Mouse (Mus musculus): ENCODE measurements around the gene Scly. TPM values are rescaled to one million over a fixed set of nuclear protein-coding genes. Genes with fewer than 3 reads are reported as not detected.

The Scly gene
- polyA plus RNA-seq, 1 experiment, result 18.4 TPM

- peaks cover 1% of the 10 kb centered on the region; the same call in 1 of the 2 replicates for H3K4me1 ChIP-seq (ENCODE audit: control insufficient read depth, insufficient read depth, low read length)
- H3K27ac ChIP-seq (ENCODE audit: insufficient read depth, low read length), result no peak overlapping the region
- TF ChIP-seq CTCF (IDR thresholded peaks at IDR 0.05; ENCODE audit: extremely low read depth, insufficient read depth, low read length) (no peak), POLR2A (IDR thresholded peaks at IDR 0.05; ENCODE audit: extremely low read depth, insufficient read depth, low read length) (no peak)
- peak overlapping the region; percentile 72; the same call in 1 of the 2 replicates for H3K4me3 ChIP-seq (ENCODE audit: insufficient read depth, low read length)
Observed at GRCm38 (mm10) chr1:91299026-91299706, 1.0 kb downstream of the Scly start.

GRCm38 (mm10) chr1:91299707-91300426 is 1.7 kb downstream of the Scly start:
- Histone ChIP-seq H3K27ac (ENCODE audit: insufficient read depth, low read length) (no peak overlapping the region), H3K4me3 (ENCODE audit: insufficient read depth, low read length) (no peak overlapping the region), H3K4me1 (ENCODE audit: control insufficient read depth, insufficient read depth, low read length) (peaks cover 1% of the 10 kb centered on the region; the same call in 1 of the 2 replicates)
- TF ChIP-seq POLR2A (IDR thresholded peaks at IDR 0.05; ENCODE audit: extremely low read depth, insufficient read depth, low read length) (no peak), CTCF (IDR thresholded peaks at IDR 0.05; ENCODE audit: extremely low read depth, insufficient read depth, low read length) (no peak)

- Histone ChIP-seq H3K27ac (ENCODE audit: insufficient read depth, low read length) (no peak overlapping the region), H3K4me1 (ENCODE audit: control insufficient read depth, insufficient read depth, low read length) (peaks cover 1% of the 10 kb centered on the region; the same call in 1 of the 2 replicates), H3K4me3 (ENCODE audit: insufficient read depth, low read length) (no peak overlapping the region)
- TF ChIP-seq CTCF (IDR thresholded peaks at IDR 0.05; ENCODE audit: extremely low read depth, insufficient read depth, low read length) (no peak), POLR2A (IDR thresholded peaks at IDR 0.05; ENCODE audit: extremely low read depth, insufficient read depth, low read length) (no peak)
Observed at GRCm38 (mm10) chr1:91301206-91301920, 3.2 kb downstream of the Scly start.

DNA sequence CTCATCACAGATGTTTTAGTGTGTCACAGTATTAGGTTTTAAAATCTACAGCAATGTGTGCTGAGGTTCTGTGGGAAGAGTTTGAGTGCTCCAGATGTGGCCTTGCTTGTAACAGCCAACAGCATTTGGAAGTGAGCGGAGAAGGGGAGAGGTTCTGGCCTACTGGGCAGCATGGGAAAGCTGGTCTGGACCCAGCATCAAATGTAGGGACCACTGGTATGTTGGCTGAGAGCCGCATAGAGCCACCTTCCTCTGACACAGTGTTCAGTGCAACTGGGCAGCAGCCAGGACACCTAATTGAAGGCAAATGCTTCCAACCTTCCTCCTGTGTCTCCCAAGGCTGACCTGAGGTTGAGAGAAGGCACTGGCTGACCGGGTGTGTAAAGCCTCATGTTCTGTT is 3.9 kb downstream of the Scly start:
- Histone ChIP-seq H3K4me3 (ENCODE audit: insufficient read depth, low read length) (no peak overlapping the region), H3K27ac (ENCODE audit: insufficient read depth, low read length) (no peak overlapping the region), H3K4me1 (ENCODE audit: control insufficient read depth, insufficient read depth, low read length) (peaks cover 1% of the 10 kb centered on the region; the same call in 1 of the 2 replicates)
- TF ChIP-seq POLR2A (IDR thresholded peaks at IDR 0.05; ENCODE audit: extremely low read depth, insufficient read depth, low read length), result no peak
- TF ChIP-seq CTCF (IDR thresholded peaks at IDR 0.05; ENCODE audit: extremely low read depth, insufficient read depth, low read length), result no peak

GRCm38 (mm10) chr1:91304621-91305020 is 6.5 kb downstream of the Scly start:
- Histone ChIP-seq H3K4me1 (ENCODE audit: control insufficient read depth, insufficient read depth, low read length) (no peaks in the 10 kb centered on the region), H3K27ac (ENCODE audit: insufficient read depth, low read length) (no peak overlapping the region), H3K4me3 (ENCODE audit: insufficient read depth, low read length) (no peak overlapping the region)
- TF ChIP-seq POLR2A (IDR thresholded peaks at IDR 0.05; ENCODE audit: extremely low read depth, insufficient read depth, low read length) (no peak), CTCF (IDR thresholded peaks at IDR 0.05; ENCODE audit: extremely low read depth, insufficient read depth, low read length) (no peak)

DNA sequence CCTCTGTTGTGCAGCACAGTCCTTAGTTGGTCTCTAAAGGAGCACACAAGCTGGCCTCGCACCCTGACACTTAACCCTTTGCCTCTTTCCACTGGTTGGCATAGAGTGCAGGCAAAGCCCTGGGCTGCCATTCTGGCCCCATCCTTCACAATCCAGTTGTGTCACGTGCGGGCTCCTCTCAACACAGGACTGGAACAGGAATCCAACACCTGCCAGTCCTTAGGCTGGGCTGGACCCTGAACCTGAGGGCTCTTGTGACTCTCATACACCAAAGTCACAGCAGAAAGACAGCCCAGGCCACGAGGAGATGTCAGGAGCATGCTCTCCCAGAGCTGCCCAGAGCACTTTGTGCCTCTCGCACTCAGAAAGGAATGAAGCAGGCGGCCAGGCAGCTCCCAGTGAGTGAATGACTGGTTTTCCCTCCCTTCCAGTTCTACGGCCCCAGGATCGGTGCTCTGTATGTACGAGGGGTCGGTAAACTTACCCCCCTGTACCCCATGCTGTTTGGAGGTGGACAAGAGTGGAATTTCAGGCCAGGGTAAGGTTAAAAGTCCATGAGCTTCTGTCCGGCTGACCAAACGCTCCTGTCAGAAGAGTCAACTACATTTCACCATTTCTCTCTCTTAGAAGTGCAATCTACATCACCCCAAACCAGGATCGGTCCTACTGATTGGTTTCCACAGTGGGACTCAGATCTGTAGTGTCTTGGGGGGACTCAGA is 11.4 kb downstream of the Scly start:
- no peak overlapping the region for H3K27ac ChIP-seq (ENCODE audit: insufficient read depth, low read length)
- no peak overlapping the region for H3K4me3 ChIP-seq (ENCODE audit: insufficient read depth, low read length)

DNA sequence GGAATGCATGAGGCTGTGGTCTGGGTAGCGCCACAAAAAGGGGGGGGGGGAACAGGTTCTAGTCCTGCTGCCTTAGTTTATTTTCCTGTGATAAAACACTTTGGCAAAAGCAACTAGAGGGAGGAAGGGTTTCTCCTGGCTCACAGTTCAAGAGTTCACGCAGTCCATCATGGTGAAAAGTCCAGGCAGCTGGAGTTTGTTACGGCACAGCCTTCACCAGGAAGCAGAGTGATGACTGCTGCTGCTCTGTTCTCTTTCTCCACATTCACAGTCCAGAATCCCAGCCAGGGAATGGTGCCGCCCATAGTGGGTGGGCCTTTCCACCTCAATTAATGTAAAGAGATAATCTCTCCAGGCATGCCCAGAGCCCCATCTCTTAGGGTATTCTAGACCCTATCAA is 14.1 kb downstream of the Scly start:
- Histone ChIP-seq H3K4me3 (ENCODE audit: insufficient read depth, low read length) (no peak overlapping the region), H3K27ac (ENCODE audit: insufficient read depth, low read length) (no peak overlapping the region), H3K4me1 (ENCODE audit: control insufficient read depth, insufficient read depth, low read length) (no peaks in the 10 kb centered on the region)
- TF ChIP-seq POLR2A (IDR thresholded peaks at IDR 0.05; ENCODE audit: extremely low read depth, insufficient read depth, low read length) (no peak), CTCF (IDR thresholded peaks at IDR 0.05; ENCODE audit: extremely low read depth, insufficient read depth, low read length) (no peak)

More for the DNA sequence above, 11.4 kb downstream of the Scly start:
- TF ChIP-seq POLR2A (IDR thresholded peaks at IDR 0.05; ENCODE audit: extremely low read depth, insufficient read depth, low read length) (no peak), CTCF (IDR thresholded peaks at IDR 0.05; ENCODE audit: extremely low read depth, insufficient read depth, low read length) (no peak)
- H3K4me1 ChIP-seq (ENCODE audit: control insufficient read depth, insufficient read depth, low read length), result no peaks in the 10 kb centered on the region

- H3K27ac ChIP-seq (ENCODE audit: insufficient read depth, low read length), result no peak overlapping the region
Observed at GRCm38 (mm10) chr1:91313251-91313650, 15.1 kb downstream of the Scly start.

GRCm38 (mm10) chr1:91317656-91318055 is 19.5 kb downstream of the Scly start:
- Histone ChIP-seq H3K4me3 (ENCODE audit: insufficient read depth, low read length) (no peak overlapping the region), H3K4me1 (ENCODE audit: control insufficient read depth, insufficient read depth, low read length) (no peaks in the 10 kb centered on the region), H3K27ac (ENCODE audit: insufficient read depth, low read length) (no peak overlapping the region)
- no peak for TF ChIP-seq POLR2A (IDR thresholded peaks at IDR 0.05; ENCODE audit: extremely low read depth, insufficient read depth, low read length)
- no peak for TF ChIP-seq CTCF (IDR thresholded peaks at IDR 0.05; ENCODE audit: extremely low read depth, insufficient read depth, low read length)

More at GRCm38 (mm10) chr1:91313251-91313650, 15.1 kb downstream of the Scly start:
- no peak for TF ChIP-seq CTCF (IDR thresholded peaks at IDR 0.05; ENCODE audit: extremely low read depth, insufficient read depth, low read length)
- TF ChIP-seq POLR2A (IDR thresholded peaks at IDR 0.05; ENCODE audit: extremely low read depth, insufficient read depth, low read length), result no peak
- Histone ChIP-seq H3K4me1 (ENCODE audit: control insufficient read depth, insufficient read depth, low read length) (no peaks in the 10 kb centered on the region), H3K4me3 (ENCODE audit: insufficient read depth, low read length) (no peak overlapping the region)
